In genomic region chr8:92483055-92483765, GRCm38 (mm10) we compare ENCODE assay signal across 19 mouse cellular contexts.
DNase-seq lines count a peak whose midpoint lies in the region; ATAC-seq and TF ChIP-seq lines count a peak whose summit lies in the region.
"Had no signal": no experiment of that assay in that cellular context is flagged by ENCODE, and none has a peak within 500 bp of the region (broad histone marks: within the 10 kb centered on the region; RNA-seq: fewer than 3 reads in every experiment).

No protein-coding gene starts in this region.

- H3K9me3 ChIP-seq in forebrain, embryonic 10.5 days: no peaks in the 10 kb centered on the region
- H3K9me3 ChIP-seq in forebrain, embryonic 16.5 days (ENCODE audit: control insufficient read depth, low read length): no peaks in the 10 kb centered on the region
- H3K9me3 ChIP-seq in intestine, embryonic 15.5 days: no peaks in the 10 kb centered on the region
- H3K9me3 ChIP-seq: embryonic facial prominence, embryonic 12.5 days; neural tube, embryonic 15.5 days had no signal

- no peaks in the 10 kb centered on the region for H3K36me3 ChIP-seq in forebrain, embryonic 10.5 days (replicated peaks)
- no peaks in the 10 kb centered on the region for H3K36me3 ChIP-seq in forebrain, embryonic 16.5 days (ENCODE audit: control insufficient read depth, insufficient read depth)
- no peaks in the 10 kb centered on the region for H3K36me3 ChIP-seq in C2C12 (ENCODE audit: control insufficient read depth, insufficient read depth)
- no peaks in the 10 kb centered on the region for H3K36me3 ChIP-seq in intestine, embryonic 15.5 days
- H3K36me3 ChIP-seq: embryonic facial prominence, embryonic 12.5 days; G1E; neural tube, embryonic 15.5 days had no signal

- H3K4me2 ChIP-seq in forebrain, embryonic 16.5 days (ENCODE audit: low read length): no peak overlapping the region
- H3K4me2 ChIP-seq in intestine, embryonic 15.5 days (replicated peaks): no peak overlapping the region
- H3K4me2 ChIP-seq: embryonic facial prominence, embryonic 12.5 days; neural tube, embryonic 15.5 days had no signal

- DNase-seq in forebrain, embryonic 10.5 days (ENCODE audit: extremely low spot score, low spot score): no peak
- peak; percentile 51 for DNase-seq in fat pad, adult 2 months (ENCODE audit: extremely low read depth, low read depth, low spot score)
- peak; percentile 58 for DNase-seq in lung, postnatal 25 days (ENCODE audit: low spot score)
- no peak for DNase-seq in testis, postnatal 14 days (ENCODE audit: low spot score)
- no peak for DNase-seq in kidney, adult 11 months
- DNase-seq: B cell, adult 2 months; cerebellum, adult 18-20 months; gastrocnemius, postnatal 36 days; heart, postnatal 14 days; right cerebral cortex, adult 18-20 months had no signal

- H3K4me1 ChIP-seq in forebrain, embryonic 10.5 days: peaks cover 14% of the 10 kb centered on the region
- no peaks in the 10 kb centered on the region for H3K4me1 ChIP-seq in forebrain, embryonic 16.5 days (replicated peaks; ENCODE audit: control insufficient read depth, insufficient read depth, low read length)
- no peaks in the 10 kb centered on the region for H3K4me1 ChIP-seq in intestine, embryonic 15.5 days (replicated peaks)

- no peak overlapping the region for H3K9ac ChIP-seq in forebrain, embryonic 16.5 days (replicated peaks; ENCODE audit: low read depth, low read length)
- no peak overlapping the region for H3K9ac ChIP-seq in intestine, embryonic 15.5 days
- H3K9ac ChIP-seq: embryonic facial prominence, embryonic 12.5 days; liver, embryonic 14.5 days; neural tube, embryonic 15.5 days had no signal

- no peaks in the 10 kb centered on the region for H3K79me3 ChIP-seq in C2C12 (ENCODE audit: low read depth)

- 0 out of 2 replicates have a peak overlapping the region, but pooled peaks have one; percentile 8 for H3K27ac ChIP-seq in forebrain, embryonic 10.5 days
- no peak overlapping the region for H3K27ac ChIP-seq in forebrain, embryonic 16.5 days (ENCODE audit: low read length)
- no peak overlapping the region for H3K27ac ChIP-seq in intestine, embryonic 15.5 days
- H3K27ac ChIP-seq: embryonic facial prominence, embryonic 12.5 days; liver, embryonic 14.5 days; neural tube, embryonic 15.5 days had no signal

- WGBS in forebrain, embryonic 10.5 days: 36% methylated on average over 8 of the region's 8 CpGs
- 43% methylated on average over 8 of the region's 8 CpGs for WGBS in forebrain, embryonic 16.5 days
- WGBS in intestine, embryonic 15.5 days: 54% methylated on average over 8 of the region's 8 CpGs

- no peak for TF ChIP-seq CTCF in C2C12 (IDR thresholded peaks at IDR 0.05; ENCODE audit: control insufficient read depth, insufficient read depth, insufficient read length)

- peaks cover 13% of the 10 kb centered on the region; the same call in 1 of the 2 replicates for H3K27me3 ChIP-seq in forebrain, embryonic 10.5 days (ENCODE audit: poor library complexity, severe bottlenecking)
- no peaks in the 10 kb centered on the region for H3K27me3 ChIP-seq in forebrain, embryonic 16.5 days (replicated peaks; ENCODE audit: control insufficient read depth, insufficient read depth, low read length)
- peaks cover 10% of the 10 kb centered on the region for H3K27me3 ChIP-seq in C2C12 (ENCODE audit: control insufficient read depth, insufficient read depth, insufficient read length)
- H3K27me3 ChIP-seq in intestine, embryonic 15.5 days (replicated peaks): no peaks in the 10 kb centered on the region
- H3K27me3 ChIP-seq: embryonic facial prominence, embryonic 12.5 days had no signal

- ATAC-seq in forebrain, embryonic 16.5 days: no peak
- ATAC-seq in intestine, embryonic 15.5 days: no peak
- ATAC-seq: forebrain, embryonic 14.5 days; midbrain, embryonic 16.5 days had no signal

- H3K79me2 ChIP-seq in C2C12 (ENCODE audit: control insufficient read depth, insufficient read depth): no peaks in the 10 kb centered on the region

- no peak overlapping the region for H3K4me3 ChIP-seq in forebrain, embryonic 10.5 days
- no peak overlapping the region for H3K4me3 ChIP-seq in forebrain, embryonic 16.5 days (replicated peaks; ENCODE audit: low read length)
- H3K4me3 ChIP-seq in C2C12 (ENCODE audit: insufficient read depth, poor library complexity, severe bottlenecking): no peak overlapping the region
- no peak overlapping the region for H3K4me3 ChIP-seq in intestine, embryonic 15.5 days (replicated peaks)
- H3K4me3 ChIP-seq: embryonic facial prominence, embryonic 12.5 days; neural tube, embryonic 15.5 days had no signal

- H3ac ChIP-seq in C2C12 (ENCODE audit: control insufficient read depth, insufficient read length, low read depth): no peak overlapping the region

TF ChIP-seq in C2C12, 6 proteins besides CTCF, POLR2A, EP300 and RAD21:
- TF ChIP-seq MYOG (IDR thresholded peaks at IDR 0.05; ENCODE audit: control insufficient read depth, extremely low read depth, insufficient read length) (no peak), MYOD1 (IDR thresholded peaks at IDR 0.05; ENCODE audit: control insufficient read depth, insufficient read length, low read depth) (no peak), CEBPB (IDR thresholded peaks at IDR 0.05; ENCODE audit: low read depth) (peak; percentile 77)

Comparison
In these comparisons a context has a peak if more than half of its experiments do, and no peak if none do; other contexts are left out.
1. DNase-seq: peak in fat pad, adult 2 months (single experiment) and lung, postnatal 25 days (single experiment); none in forebrain, embryonic 10.5 days (single experiment), testis, postnatal 14 days (single experiment) and kidney, adult 11 months (single experiment).